Mouse (Mus musculus) neutrophil, adult 83 days (primary cell): ENCODE data around the gene Sash3. TPM values are rescaled to one million over a fixed set of nuclear protein-coding genes. Genes with fewer than 3 reads are reported as not detected.

Source experiments
- total RNA-seq, 2 experiments: library from RNA; stranded (reverse); gene quantifications; one replicate each; pipeline ENCODE4 v1.2.4; 2023

Sash3 gene
- 100 to 1,000 TPM; 107 to 123 TPM for total RNA-seq

GRCm38 (mm10) chrX:48146262-48146661, at the start of gene Sash3:
TSS of gene Sash3 (plus strand) at chrX:48146436.

GRCm38 (mm10) chrX:48108394-48109315, 37.6 kb upstream of the Sash3 start, which contains the start of gene Xpnpep2:
TSS of gene Xpnpep2 (plus strand) at chrX:48108725.

GRCm38 (mm10) chrX:48208519-48209185, 62.4 kb downstream of the Sash3 start, which contains the start of gene Zdhhc9:
TSS of gene Zdhhc9 (minus strand) at chrX:48208878.

Other genes starting within 250 kb of the Sash3 start
- gene Ocrl, start 234.0 kb upstream of the Sash3 start, total RNA-seq: 10 to 100 TPM; 15.1 to 15.8 TPM
- gene Apln, start 111.6 kb upstream of the Sash3 start, total RNA-seq: under 1 TPM; 0.29 to 0.96 TPM
- not detected for gene Xpnpep2, start 37.7 kb upstream of the Sash3 start, total RNA-seq
- 10 to 100 TPM; 40.5 to 40.9 TPM for gene Zdhhc9, start 62.4 kb downstream of the Sash3 start, total RNA-seq
- gene Utp14a, start 110.4 kb downstream of the Sash3 start, total RNA-seq: 10 to 100 TPM; 22.3 to 23.8 TPM
- gene Bcorl1, start 194.9 kb downstream of the Sash3 start, total RNA-seq: 10 to 100 TPM; 21.3 to 26.5 TPM